Mouse (Mus musculus) ES-E14 (cell line): ENCODE measurements at regions not wholly inside any gene's neighbourhood (a gene's known extent, or its start where the extent isn't known, plus 50 kb on each side); places are given as distances from the start of the nearest gene placed in this dataset.

ENCODE experiments used
- DNase-seq: peaks from one replicate; pipeline ENCODE4 v3.0.0-alpha.2; 2013; ENCODE audit warnings: low read depth, low spot score
- H3K27ac ChIP-seq: 2 replicates; pipeline ENCODE4 v1.5.1; 2012; ENCODE audit warnings: low read depth, mild to moderate bottlenecking, low read length, moderate library complexity, mixed read lengths; ENCODE audit not compliant: poor library complexity, insufficient read depth, severe bottlenecking
- H3K36me3 ChIP-seq: 2 replicates; pipeline ENCODE4 v1.6.1; 2012; ENCODE audit warnings: mild to moderate bottlenecking, low read length, moderate library complexity, mixed read lengths; ENCODE audit not compliant: control insufficient read depth, poor library complexity, insufficient read depth, severe bottlenecking
- H3K4me1 ChIP-seq, 2 experiments: fragments of 150-350 bp in 1 of 2; sonication (generic) in 1 of 2; 2 replicates each; pipeline ENCODE4 v1.6.1; 2012; ENCODE audit warnings: low read length in 2 of 2, mild to moderate bottlenecking in 1 of 2, mixed read lengths in 1 of 2; ENCODE audit not compliant: control insufficient read depth in 2 of 2, insufficient read depth in 2 of 2, poor library complexity in 1 of 2
- H3K4me3 ChIP-seq, 2 experiments: fragments of 150-350 bp in 1 of 2; sonication (generic) in 1 of 2; 2 replicates each; pipeline ENCODE4 v1.5.1; 2012; ENCODE audit warnings: low read length in 2 of 2, low read depth in 1 of 2, mild to moderate bottlenecking in 1 of 2, mixed read lengths in 1 of 2; ENCODE audit not compliant: insufficient read depth in 1 of 2, poor library complexity in 1 of 2, severe bottlenecking in 1 of 2
- H3K9ac ChIP-seq: 2 replicates; pipeline ENCODE4 v1.6.1; 2012; ENCODE audit warnings: low read depth, mild to moderate bottlenecking, low read length, mixed read lengths; ENCODE audit not compliant: poor library complexity, insufficient read depth, severe bottlenecking
- H3K9me3 ChIP-seq: fragments of 150-350 bp; sonication (generic); 2 replicates; pipeline ENCODE4 v1.6.1; 2012; ENCODE audit warnings: low read depth, mild to moderate bottlenecking, low read length; ENCODE audit not compliant: control insufficient read depth, insufficient read depth
- CHD2 ChIP-seq: IDR thresholded peaks from 2 replicates; pipeline ENCODE4 v1.6.1; 2014; ENCODE audit warnings: mild to moderate bottlenecking, low read depth, low read length, inconsistent platforms
- HCFC1 ChIP-seq: IDR thresholded peaks from 2 replicates; pipeline ENCODE4 v1.6.1; 2012; ENCODE audit warnings: low read length, inconsistent platforms, borderline replicate concordance; ENCODE audit not compliant: insufficient read depth
- MAFK ChIP-seq: IDR thresholded peaks from 2 replicates; pipeline ENCODE4 v1.6.1; 2014; ENCODE audit warnings: mild to moderate bottlenecking, low read depth, low read length, inconsistent platforms; ENCODE audit not compliant: insufficient read depth
- ZC3H11A ChIP-seq: IDR thresholded peaks from 2 replicates; pipeline ENCODE4 v1.6.1; 2012; ENCODE audit warnings: low read depth, mild to moderate bottlenecking, inconsistent platforms, low read length, borderline replicate concordance
- ZNF384 ChIP-seq: IDR thresholded peaks from 2 replicates; pipeline ENCODE4 v1.6.1; 2012; ENCODE audit warnings: low read depth, low read length, inconsistent platforms
- in situ Hi-C, 2 experiments: fragments of 600-800 bp; cut with MboI; formaldehyde crosslinking; loops; one replicate each; pipeline ENCODE4 v1.15.1; 2025; ENCODE audit warnings: low sequenced_read_pairs in 2 of 2, inconsistent platforms in 1 of 2; ENCODE audit not compliant: unreplicated experiment in 2 of 2

- TF ChIP-seq ZNF384: no peak
- no peak for TF ChIP-seq CHD2
- TF ChIP-seq HCFC1: no peak
- TF ChIP-seq MAFK: no peak
- TF ChIP-seq ZC3H11A: no peak
- Histone ChIP-seq H3K9ac (no peak overlapping the region), H3K4me3 (no peak overlapping the region), H3K9me3 (no peaks in the 10 kb centered on the region), H3K36me3 (no peaks in the 10 kb centered on the region), H3K4me1 (no peaks in the 10 kb centered on the region), H3K27ac (no peak overlapping the region)
- in situ Hi-C loops: no loop called here
- peak; percentile 4 for DNase-seq
Observed at GRCm38 (mm10) chr19:49019426-49019825, 813.6 kb downstream of the Sorcs3 start.
